10 mouse cellular contexts compared by ENCODE assay signal in the genomic region with DNA sequence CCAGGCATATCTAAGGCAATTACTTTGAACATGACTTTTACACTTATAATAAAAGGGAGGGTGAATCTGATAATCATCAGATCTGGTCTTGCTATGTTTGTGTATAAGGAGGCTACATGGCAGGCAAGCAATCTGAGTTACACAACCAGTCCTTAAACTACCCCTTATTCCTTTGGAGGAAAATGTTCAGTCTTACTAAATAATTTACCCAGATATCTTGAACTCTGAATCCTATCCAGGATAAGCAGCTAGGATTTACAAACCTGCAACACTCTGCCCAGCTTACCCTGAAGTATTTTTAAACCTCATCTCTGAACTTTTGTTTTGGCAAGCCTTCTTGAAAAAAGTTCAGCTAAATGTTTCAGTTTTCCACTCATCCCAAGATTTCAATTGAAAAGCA. TPM values are rescaled to one million over a fixed set of nuclear protein-coding genes. Genes with fewer than 3 reads are reported as not detected.
DNase-seq lines count a peak whose midpoint lies in the region; ATAC-seq and TF ChIP-seq lines count a peak whose summit lies in the region.
"Had no signal": no experiment of that assay in that cellular context is flagged by ENCODE, and none has a peak within 500 bp of the region (broad histone marks: within the 10 kb centered on the region; RNA-seq: fewer than 3 reads in every experiment).

No protein-coding gene starts in this region.

- no peaks in the 10 kb centered on the region for H3K9me3 ChIP-seq in heart, embryonic 13.5 days
- no peaks in the 10 kb centered on the region for H3K9me3 ChIP-seq in ES-E14 (ENCODE audit: control insufficient read depth, insufficient read depth, low read depth, low read length)
- no peaks in the 10 kb centered on the region for H3K9me3 ChIP-seq in hindbrain, embryonic 10.5 days
- no peaks in the 10 kb centered on the region for H3K9me3 ChIP-seq in liver, postnatal 0 days (ENCODE audit: low read length)

- H3K4me2 ChIP-seq in heart, embryonic 13.5 days: peak overlapping the region; percentile 91
- peak overlapping the region; percentile 76 for H3K4me2 ChIP-seq in liver, postnatal 0 days (ENCODE audit: low read depth, low read length)

- peak overlapping the region; percentile 72 for H3K9ac ChIP-seq in heart, embryonic 13.5 days
- no peak overlapping the region for H3K9ac ChIP-seq in ES-E14 (ENCODE audit: insufficient read depth, low read depth, low read length, poor library complexity, severe bottlenecking)
- H3K9ac ChIP-seq in liver, postnatal 0 days (replicated peaks): peak overlapping the region; percentile 97

- TF ChIP-seq EP300 in liver, postnatal 0 days (IDR thresholded peaks at IDR 0.05; ENCODE audit: low read depth): no peak

- ATAC-seq in heart, embryonic 13.5 days (ENCODE audit: extremely low read depth, insufficient number of reproducible peaks, low FRiP score, low TSS enrichment): no peak
- ATAC-seq in liver, postnatal 0 days: no peak

- DNase-seq in heart, postnatal 36 days: no peak
- no peak for DNase-seq in ES-E14 (ENCODE audit: low read depth, low spot score)
- no peak for DNase-seq in hindbrain, embryonic 10.5 days (ENCODE audit: low spot score)
- DNase-seq in liver, postnatal 0 days: no peak
- DNase-seq in urinary bladder, adult 18-20 months (ENCODE audit: low spot score in 2 of 2): no peak
- no peak for DNase-seq in left cerebral cortex, postnatal 14 days (ENCODE audit: low spot score in 2 of 2)
- DNase-seq in thymus, postnatal 10 days (ENCODE audit: low spot score in 2 of 2): no peak
- DNase-seq: cerebellum, postnatal 14 days; lung, adult 2 months had no signal

- H3K4me3 ChIP-seq in heart, embryonic 13.5 days: peak overlapping the region; percentile 99
- H3K4me3 ChIP-seq in ES-E14 (ENCODE audit: insufficient read depth in 1 of 2, low read depth in 1 of 2, low read length in 2 of 2, poor library complexity in 1 of 2, severe bottlenecking in 1 of 2): peak overlapping the region; percentile 87 to 97
- peak overlapping the region; percentile 97 for H3K4me3 ChIP-seq in hindbrain, embryonic 10.5 days
- peak overlapping the region; percentile 100 for H3K4me3 ChIP-seq in liver, postnatal 0 days (ENCODE audit: low read depth, low read length)

- H3K36me3 ChIP-seq in heart, embryonic 13.5 days: 0 out of 2 replicates have a peak, but pooled peaks cover 5% of the 10 kb centered on the region
- H3K36me3 ChIP-seq in ES-E14 (ENCODE audit: control insufficient read depth, insufficient read depth, low read length, poor library complexity, severe bottlenecking): no peaks in the 10 kb centered on the region
- peaks cover 26% of the 10 kb centered on the region for H3K36me3 ChIP-seq in hindbrain, embryonic 10.5 days
- H3K36me3 ChIP-seq in liver, postnatal 0 days (replicated peaks; ENCODE audit: insufficient read depth, low read length): 0 out of 2 replicates have a peak, but pooled peaks cover 5% of the 10 kb centered on the region

- peaks cover 48% of the 10 kb centered on the region for H3K4me1 ChIP-seq in heart, embryonic 13.5 days
- peaks cover 2 to 14% of the 10 kb centered on the region in 2 experiments; a peak in 3 of 4 replicates for H3K4me1 ChIP-seq in ES-E14 (ENCODE audit: control insufficient read depth in 2 of 2, insufficient read depth in 2 of 2, low read length in 2 of 2, poor library complexity in 1 of 2)
- peaks cover 25% of the 10 kb centered on the region for H3K4me1 ChIP-seq in hindbrain, embryonic 10.5 days (replicated peaks)
- peaks cover 36% of the 10 kb centered on the region for H3K4me1 ChIP-seq in liver, postnatal 0 days (ENCODE audit: insufficient read depth)

- H3K27me3 ChIP-seq in heart, embryonic 13.5 days (replicated peaks): no peaks in the 10 kb centered on the region
- no peaks in the 10 kb centered on the region for H3K27me3 ChIP-seq in hindbrain, embryonic 10.5 days (ENCODE audit: insufficient read depth, poor library complexity, severe bottlenecking)
- H3K27me3 ChIP-seq in liver, postnatal 0 days (ENCODE audit: insufficient read depth, low read length): no peaks in the 10 kb centered on the region

- in situ Hi-C loops in ES-E14 (cut with MboI; ENCODE audit: low sequenced_read_pairs in 2 of 2, unreplicated experiment in 2 of 2): no loop called here

- no peak overlapping the region; the same call in 1 of the 2 replicates for H3K27ac ChIP-seq in heart, embryonic 13.5 days (replicated peaks)
- no peak overlapping the region for H3K27ac ChIP-seq in ES-E14 (ENCODE audit: insufficient read depth, low read depth, low read length, poor library complexity, severe bottlenecking)
- H3K27ac ChIP-seq in hindbrain, embryonic 10.5 days: no peak overlapping the region
- no peak overlapping the region for H3K27ac ChIP-seq in liver, postnatal 0 days (ENCODE audit: low read depth)

- no peak for TF ChIP-seq CTCF in liver, postnatal 0 days (IDR thresholded peaks at IDR 0.05; ENCODE audit: low read depth)

- intact Hi-C loops in heart, postnatal 36 days (cut with DNase I): no loop called here
- intact Hi-C loops in left cerebral cortex, postnatal 14 days (cut with DNase I): no loop called here

TF ChIP-seq in ES-E14, 5 proteins besides CTCF, POLR2A, EP300 and RAD21:
- TF ChIP-seq ZNF384 (IDR thresholded peaks at IDR 0.05; ENCODE audit: low read depth, low read length) (no peak), MAFK (IDR thresholded peaks at IDR 0.05; ENCODE audit: insufficient read depth, low read depth, low read length) (no peak), ZC3H11A (IDR thresholded peaks at IDR 0.05; ENCODE audit: borderline replicate concordance, low read depth, low read length) (no peak), HCFC1 (IDR thresholded peaks at IDR 0.05; ENCODE audit: borderline replicate concordance, insufficient read depth, low read length) (no peak), CHD2 (IDR thresholded peaks at IDR 0.05; ENCODE audit: low read depth, low read length) (no peak)

RNA-seq across cellular contexts. Expression of gene Tra2b, which starts 2.7 kb away (rescaled TPM):
- 189 and 217 TPM in 2 replicates for polyA plus RNA-seq in heart, embryonic 13.5 days (2015; fragmentation: Nextera tagmentation; extraction: Ambion mirVana)
- 10 to 100 TPM; 45.5 TPM for total RNA-seq in heart, postnatal 36 days (2021)
- 227 and 249 TPM in 2 replicates for total RNA-seq in ES-E14 (2012; rRNA removed)
- 398 and 480 TPM in 2 replicates for polyA plus RNA-seq in hindbrain, embryonic 10.5 days (2016; fragmentation: Nextera tagmentation; extraction: Ambion mirVana)
- 85.8 and 99.5 TPM in 2 replicates for polyA plus RNA-seq in liver, postnatal 0 days (2015; fragmentation: Nextera tagmentation; extraction: Ambion mirVana)
- total RNA-seq in left cerebral cortex, postnatal 14 days (2021): 10 to 100 TPM; 70.6 to 79.9 TPM
